Mouse (Mus musculus) limb, embryonic 11.5 days (tissue): ENCODE results near the gene Vmn2r27. TPM values are rescaled to one million over a fixed set of nuclear protein-coding genes. Genes with fewer than 3 reads are reported as not detected.
A peak's percentile ranks its signal among the peaks of the same experiment; 100 is the strongest.

Experiments
- ATAC-seq: fragments of 200-750 bp; cut with Nextera tagmentation; 2 replicates; pipeline ENCODE4 v1.8.0; 2017; ENCODE audit warnings: low read depth; ENCODE audit not compliant: insufficient number of reproducible peaks, low FRiP score, low TSS enrichment
- DNase-seq: peaks from one replicate; pipeline ENCODE4 v3.0.0-alpha.2; 2015; ENCODE audit warnings: low spot score
- H3K27ac ChIP-seq: fragments of 300-500 bp; sonication (generic); replicated peaks from 2 replicates; pipeline ENCODE4 v1.5.1; 2014; ENCODE audit warnings: low read depth, mild to moderate bottlenecking, low read length
- H3K27me3 ChIP-seq: fragments of 300-500 bp; sonication (generic); 2 replicates; pipeline ENCODE4 v1.6.1; 2014; ENCODE audit warnings: mild to moderate bottlenecking, low read length, mixed read lengths; ENCODE audit not compliant: control insufficient read depth, insufficient read depth
- H3K36me3 ChIP-seq: fragments of 300-500 bp; sonication (generic); 2 replicates; pipeline ENCODE4 v1.6.1; 2014; ENCODE audit warnings: mild to moderate bottlenecking, low read length, moderate library complexity, mixed read lengths; ENCODE audit not compliant: control insufficient read depth, insufficient read depth
- H3K4me1 ChIP-seq: fragments of 300-500 bp; sonication (generic); 2 replicates; pipeline ENCODE4 v1.6.1; 2014; ENCODE audit warnings: low read length, mixed read lengths; ENCODE audit not compliant: control insufficient read depth, insufficient read depth
- H3K4me2 ChIP-seq: fragments of 300-500 bp; sonication (generic); 2 replicates; pipeline ENCODE4 v1.6.1; 2014; ENCODE audit warnings: low read depth, mild to moderate bottlenecking, moderate library complexity; ENCODE audit not compliant: severe bottlenecking
- H3K4me3 ChIP-seq: fragments of 300-500 bp; sonication (generic); 2 replicates; pipeline ENCODE4 v1.5.1; 2014; ENCODE audit warnings: low read depth, low read length
- H3K9ac ChIP-seq: fragments of 300-500 bp; sonication (generic); 2 replicates; pipeline ENCODE4 v1.6.1; 2014; ENCODE audit warnings: mild to moderate bottlenecking, low read length
- H3K9me3 ChIP-seq: fragments of 300-500 bp; sonication (generic); 2 replicates; pipeline ENCODE4 v1.6.1; 2016; ENCODE audit warnings: low read length; ENCODE audit not compliant: control insufficient read depth
- whole genome bisulfite sequencing: fragments of 180-500 bp; shearing (Covaris S2); extraction: QIAGEN DNeasy Blood & Tissue Kit; methylation state at CpG from one replicate; pipeline ENCODE4 v1.1.7; 2014; 5-methylcytosine and 5-hydroxymethylcytosine counted together
- polyA plus RNA-seq: library from polyadenylated mRNA; unstranded; fragments of >200 nt; fragmentation: Nextera tagmentation; extraction: Ambion mirVana; gene quantifications from 2 replicates; pipeline ENCODE4 v1.2.1, GENCODE M21; 2014

The Vmn2r27 gene
- not detected in 2 replicates for polyA plus RNA-seq

- ATAC-seq = no peak
- H3K4me1 ChIP-seq = no peaks in the 10 kb centered on the region
- no peak within 1 kb of the TSS for H3K9ac ChIP-seq
- no peak within 1 kb of the TSS for H3K27ac ChIP-seq
- no peak within 1 kb of the TSS for H3K4me2 ChIP-seq
- no peaks in the 10 kb centered on the region for H3K9me3 ChIP-seq
- DNase-seq = no peak
- no peak within 1 kb of the TSS for H3K4me3 ChIP-seq
- no peaks in the 10 kb centered on the region for H3K36me3 ChIP-seq
- no peaks in the 10 kb centered on the region for H3K27me3 ChIP-seq
- WGBS = 73% methylated on average over 1 of the region's 1 CpGs
These were observed at the start of gene Vmn2r27 for GRCm38 (mm10) chr6:124231756-124232155. Vmn2r27 (minus strand) TSS chr6:124231856.

GRCm38 (mm10) chr6:124278291-124278690 lies 46.6 kb upstream of the Vmn2r27 start:
- H3K27ac ChIP-seq = no peak overlapping the region
- WGBS = 83% methylated on average over 5 of the region's 5 CpGs
- DNase-seq (no peak), ATAC-seq (no peak)
- H3K4me2 ChIP-seq = no peak overlapping the region
- no peaks in the 10 kb centered on the region for H3K9me3 ChIP-seq
- no peaks in the 10 kb centered on the region for H3K36me3 ChIP-seq
- H3K9ac ChIP-seq = no peak overlapping the region
- H3K4me1 ChIP-seq = no peaks in the 10 kb centered on the region
- no peaks in the 10 kb centered on the region for H3K27me3 ChIP-seq
- H3K4me3 ChIP-seq = no peak overlapping the region

- DNase-seq (no peak), ATAC-seq (no peak)
- Histone ChIP-seq H3K4me3 (no peak overlapping the region), H3K36me3 (no peaks in the 10 kb centered on the region), H3K27ac (no peak overlapping the region), H3K9me3 (no peaks in the 10 kb centered on the region), H3K4me1 (no peaks in the 10 kb centered on the region), H3K4me2 (no peak overlapping the region), H3K27me3 (no peaks in the 10 kb centered on the region), H3K9ac (no peak overlapping the region)
- WGBS = 87% methylated on average over 5 of the region's 5 CpGs
These were observed 46.0 kb upstream of the Vmn2r27 start for GRCm38 (mm10) chr6:124277641-124278040.

- Histone ChIP-seq H3K9me3 (no peaks in the 10 kb centered on the region), H3K9ac (no peak overlapping the region), H3K36me3 (no peaks in the 10 kb centered on the region), H3K4me1 (no peaks in the 10 kb centered on the region), H3K4me2 (no peak overlapping the region), H3K27ac (no peak overlapping the region), H3K4me3 (no peak overlapping the region), H3K27me3 (no peaks in the 10 kb centered on the region)
- ATAC-seq (no peak), DNase-seq (no peak)
- WGBS = 72% methylated on average over 5 of the region's 5 CpGs
These were observed 41.7 kb upstream of the Vmn2r27 start for GRCm38 (mm10) chr6:124273231-124273880.

- peak; percentile 63; the same call in 1 of the 2 replicates for ATAC-seq
- no peak overlapping the region for H3K27ac ChIP-seq
- peak; percentile 79 for DNase-seq
- H3K4me1 ChIP-seq = no peaks in the 10 kb centered on the region
- no peak overlapping the region for H3K9ac ChIP-seq
- no peaks in the 10 kb centered on the region for H3K36me3 ChIP-seq
- H3K27me3 ChIP-seq = no peaks in the 10 kb centered on the region
- no peak overlapping the region for H3K4me2 ChIP-seq
- WGBS = 7% methylated on average over 3 of the region's 3 CpGs
- no peaks in the 10 kb centered on the region for H3K9me3 ChIP-seq
- H3K4me3 ChIP-seq = no peak overlapping the region
These were observed 31.0 kb upstream of the Vmn2r27 start for GRCm38 (mm10) chr6:124262696-124263095.

- no peak overlapping the region for H3K27ac ChIP-seq
- H3K4me3 ChIP-seq = no peak overlapping the region
- no peak overlapping the region for H3K9ac ChIP-seq
- H3K4me1 ChIP-seq = 0 out of 2 replicates have a peak, but pooled peaks cover 2% of the 10 kb centered on the region
- WGBS = 32% methylated on average over 11 of the region's 14 CpGs
- no peaks in the 10 kb centered on the region for H3K36me3 ChIP-seq
- no peaks in the 10 kb centered on the region for H3K27me3 ChIP-seq
- H3K9me3 ChIP-seq = no peaks in the 10 kb centered on the region
- ATAC-seq (peak; percentile 46; the same call in 1 of the 2 replicates), DNase-seq (peak; percentile 87)
- H3K4me2 ChIP-seq = no peak overlapping the region
These were observed 28.7 kb upstream of the Vmn2r27 start for GRCm38 (mm10) chr6:124260198-124260931.

- H3K9ac ChIP-seq = no peak overlapping the region
- no peak for DNase-seq
- H3K36me3 ChIP-seq = no peaks in the 10 kb centered on the region
- no peaks in the 10 kb centered on the region for H3K27me3 ChIP-seq
- ATAC-seq = 0 out of 2 replicates have a peak, but pooled peaks have one; percentile 14
- 51% methylated on average over 6 of the region's 6 CpGs for WGBS
- H3K4me3 ChIP-seq = no peak overlapping the region
- H3K4me1 ChIP-seq = 0 out of 2 replicates have a peak, but pooled peaks cover 2% of the 10 kb centered on the region
- H3K27ac ChIP-seq = no peak overlapping the region
- no peaks in the 10 kb centered on the region for H3K9me3 ChIP-seq
- no peak overlapping the region for H3K4me2 ChIP-seq
These were observed 24.2 kb upstream of the Vmn2r27 start for GRCm38 (mm10) chr6:124255721-124256470.

GRCm38 (mm10) chr6:124202116-124202515 lies 29.5 kb downstream of the Vmn2r27 start:
- Histone ChIP-seq H3K36me3 (no peaks in the 10 kb centered on the region), H3K9ac (no peak overlapping the region), H3K4me1 (no peaks in the 10 kb centered on the region), H3K4me3 (no peak overlapping the region), H3K27me3 (no peaks in the 10 kb centered on the region), H3K4me2 (no peak overlapping the region), H3K27ac (no peak overlapping the region), H3K9me3 (no peaks in the 10 kb centered on the region)
- DNase-seq (no peak), ATAC-seq (no peak)
- WGBS = 90% methylated on average over 4 of the region's 4 CpGs
